Mouse (Mus musculus): ENCODE measurements around the gene Mt2.

DNA sequence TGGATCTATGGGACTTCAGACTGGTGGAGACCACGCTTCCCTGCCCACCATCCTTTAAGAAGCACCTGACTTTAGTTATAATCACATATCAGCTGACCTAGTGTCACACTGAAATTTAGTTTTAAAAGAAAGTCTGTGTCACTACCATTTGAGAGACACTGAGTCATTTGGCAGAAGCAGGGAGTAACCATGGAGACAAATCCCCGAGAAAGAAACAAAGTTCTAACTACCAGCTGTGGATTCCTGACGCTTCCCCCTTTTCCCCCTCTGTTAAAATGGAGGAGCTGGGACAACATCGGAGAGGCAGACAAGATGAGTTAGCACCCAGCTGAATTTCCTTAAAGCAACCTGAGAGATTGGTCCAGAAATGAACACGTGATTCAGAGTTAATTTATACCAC, 24.2 kb upstream of the Mt2 start:
- TF ChIP-seq CTCF (IDR thresholded peaks at IDR 0.05; ENCODE audit: low read depth) = no peak
- TF ChIP-seq EP300 (IDR thresholded peaks at IDR 0.05; ENCODE audit: low read depth) = no peak
